Mouse (Mus musculus): Measurements from ENCODE around the gene Ghsr.

GRCm38 (mm10) chr3:27427406-27427805 lies 56.3 kb downstream of the Ghsr start:
- TF ChIP-seq CTCF (IDR thresholded peaks at IDR 0.05; ENCODE audit: low read depth, low read length) (no peak), POLR2A (IDR thresholded peaks at IDR 0.05; ENCODE audit: borderline replicate concordance, low read depth, low read length) (no peak)

Measured in bone marrow macrophage, adult 2 months (primary cell).